Mouse (Mus musculus) megakaryocyte-erythroid progenitor cell, adult 5-6 weeks (primary cell): ENCODE data around the gene Evi5l. TPM values are rescaled to one million over a fixed set of nuclear protein-coding genes. Genes with fewer than 3 reads are reported as not detected.

Source experiments
- ATAC-seq: replicated peaks from 2 replicates; pipeline ENCODE4 v1.8.0; 2016; ENCODE audit warnings: mild to moderate bottlenecking, inconsistent platforms; ENCODE audit not compliant: severe bottlenecking, poor library complexity, low FRiP score, low TSS enrichment
- total RNA-seq, 2 experiments: library from RNA; stranded (forward) in 1 of 2; stranded (reverse) in 1 of 2; fragments of 200-1000, 215-1000 nt in 1 of 2; fragments of >200 nt in 1 of 2; fragmentation: Nextera tagmentation in 1 of 2; gene quantifications; 2 replicates each; pipeline ENCODE4 v1.2.3; 2014 to 2017

The Evi5l gene
- total RNA-seq, 2 experiments from 2014 or later = 9.1 to 9.7 TPM

- ATAC-seq = peak; percentile 20; the same call in 1 of the 2 replicates
These were observed 92.3 kb downstream of the Evi5l start for GRCm38 (mm10) chr8:4258678-4259077.

- ATAC-seq = peak; percentile 94
These were observed 92.9 kb downstream of the Evi5l start, which contains the start of gene Ctxn1 for GRCm38 (mm10) chr8:4259125-4259804. TSS of gene Ctxn1 (minus strand) at chr8:4259274.

- ATAC-seq = no peak
These were observed 93.4 kb downstream of the Evi5l start for GRCm38 (mm10) chr8:4259805-4260170.

Other genes with a start within 250 kb of the Evi5l start
- not detected in 2 replicates for gene Cd209b, start 239.7 kb upstream of the Evi5l start, total RNA-seq (2014; fragmentation: Nextera tagmentation)
- gene Cd209b, start 239.7 kb upstream of the Evi5l start, total RNA-seq (2017) = not detected in 2 replicates
- not detected in 2 replicates for gene Cd209c, start 211.8 kb upstream of the Evi5l start, total RNA-seq (2014; fragmentation: Nextera tagmentation)
- gene Cd209c, start 211.8 kb upstream of the Evi5l start, total RNA-seq (2017) = not detected in 2 replicates
- not detected in 2 replicates for gene Cd209f, start 60.7 kb upstream of the Evi5l start, total RNA-seq (2014; fragmentation: Nextera tagmentation)
- not detected in 2 replicates for gene Cd209f, start 60.7 kb upstream of the Evi5l start, total RNA-seq (2017)
- not detected in 2 replicates for gene Cd209g, start 32.5 kb upstream of the Evi5l start, total RNA-seq (2014; fragmentation: Nextera tagmentation)
- not detected in 2 replicates for gene Cd209g, start 32.5 kb upstream of the Evi5l start, total RNA-seq (2017)
- 0.30 TPM in 1 of 2 replicates, not detected in the other for gene Prr36, start 50.9 kb downstream of the Evi5l start, total RNA-seq (2014; fragmentation: Nextera tagmentation)
- not detected in 2 replicates for gene Prr36, start 50.9 kb downstream of the Evi5l start, total RNA-seq (2017)
- gene Lrrc8e, start 60.3 kb downstream of the Evi5l start, total RNA-seq (2014; fragmentation: Nextera tagmentation) = not detected in 2 replicates
- gene Lrrc8e, start 60.3 kb downstream of the Evi5l start, total RNA-seq (2017) = not detected in 2 replicates
- gene Map2k7, start 72.2 kb downstream of the Evi5l start, total RNA-seq (2014; fragmentation: Nextera tagmentation) = 45.9 and 54.5 TPM in 2 replicates
- gene Map2k7, start 72.2 kb downstream of the Evi5l start, total RNA-seq (2017) = 28.6 and 36.7 TPM in 2 replicates
- gene Gm49320, start 72.3 kb downstream of the Evi5l start, total RNA-seq (2014; fragmentation: Nextera tagmentation) = 0.90 TPM in 1 of 2 replicates, not detected in the other
- 0.75 TPM in 1 of 2 replicates, not detected in the other for gene Gm49320, start 72.3 kb downstream of the Evi5l start, total RNA-seq (2017)
- gene Tgfbr3l, start 81.6 kb downstream of the Evi5l start, total RNA-seq (2014; fragmentation: Nextera tagmentation) = 9.2 and 16.7 TPM in 2 replicates
- gene Tgfbr3l, start 81.6 kb downstream of the Evi5l start, total RNA-seq (2017) = 0.61 and 4.1 TPM in 2 replicates
- 15.4 and 23.7 TPM in 2 replicates for gene Snapc2, start 86.5 kb downstream of the Evi5l start, total RNA-seq (2014; fragmentation: Nextera tagmentation)
- 14.0 and 19.6 TPM in 2 replicates for gene Snapc2, start 86.5 kb downstream of the Evi5l start, total RNA-seq (2017)
- gene Ctxn1, start 92.7 kb downstream of the Evi5l start, total RNA-seq (2014; fragmentation: Nextera tagmentation) = 0.63 TPM in 1 of 2 replicates, not detected in the other
- not detected in 2 replicates for gene Ctxn1, start 92.7 kb downstream of the Evi5l start, total RNA-seq (2017)
- 72.7 and 139 TPM in 2 replicates for gene Timm44, start 109.3 kb downstream of the Evi5l start, total RNA-seq (2014; fragmentation: Nextera tagmentation)
- gene Timm44, start 109.3 kb downstream of the Evi5l start, total RNA-seq (2017) = 155 and 191 TPM in 2 replicates
- gene Ccl25, start 158.6 kb downstream of the Evi5l start, total RNA-seq (2014; fragmentation: Nextera tagmentation) = 20.6 and 28.7 TPM in 2 replicates
- gene Ccl25, start 158.6 kb downstream of the Evi5l start, total RNA-seq (2017) = 16.7 and 17.1 TPM in 2 replicates
- 128 and 161 TPM in 2 replicates for gene Elavl1, start 158.8 kb downstream of the Evi5l start, total RNA-seq (2014; fragmentation: Nextera tagmentation)
- 87.6 and 121 TPM in 2 replicates for gene Elavl1, start 158.8 kb downstream of the Evi5l start, total RNA-seq (2017)